Mouse (Mus musculus): ENCODE measurements around the gene Maml2. TPM values are rescaled to one million over a fixed set of nuclear protein-coding genes. Genes with fewer than 3 reads are reported as not detected.

The Maml2 gene
- polyA plus RNA-seq, 1 experiment, result 1.3 TPM

DNA sequence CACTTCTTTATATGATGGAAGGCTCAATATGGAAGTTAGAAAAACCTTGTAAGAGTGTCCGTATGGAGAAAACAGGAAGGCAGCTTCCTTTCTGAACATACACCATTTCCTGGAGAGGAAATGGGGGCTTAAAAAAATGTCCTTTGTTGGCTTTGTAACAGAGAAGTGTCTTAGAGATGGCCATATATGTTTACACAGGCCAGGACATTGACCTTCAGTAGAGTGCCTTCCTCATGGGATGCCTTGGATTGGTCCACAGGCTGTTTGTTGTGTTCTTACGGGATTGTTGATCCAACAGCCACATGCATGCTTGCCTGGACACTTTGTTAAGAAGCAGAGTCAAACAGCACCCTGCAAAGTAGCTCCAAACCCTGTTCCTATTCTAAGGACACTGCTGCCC lies 220.3 kb downstream of the Maml2 start:
- no peak overlapping the region for H3ac ChIP-seq (ENCODE audit: control insufficient read depth, insufficient read length)
- TF ChIP-seq MYOG (IDR thresholded peaks at IDR 0.05; ENCODE audit: control insufficient read depth in 1 of 3, insufficient read depth in 1 of 3, insufficient read length in 2 of 3, low read depth in 2 of 3) (no peak), TCF12 (IDR thresholded peaks at IDR 0.05; ENCODE audit: insufficient read depth, poor library complexity, severe bottlenecking) (no peak)
- H3K4me3 ChIP-seq, result no peak overlapping the region
- no peaks in the 10 kb centered on the region for H3K79me2 ChIP-seq (ENCODE audit: control insufficient read depth, insufficient read depth)
- H3K27me3 ChIP-seq (ENCODE audit: control insufficient read depth, insufficient read depth, insufficient read length), result no peaks in the 10 kb centered on the region
- no peaks in the 10 kb centered on the region for H3K36me3 ChIP-seq (ENCODE audit: control insufficient read depth, insufficient read depth)
- no peak overlapping the region for H3K4me2 ChIP-seq (ENCODE audit: low read depth)

DNA sequence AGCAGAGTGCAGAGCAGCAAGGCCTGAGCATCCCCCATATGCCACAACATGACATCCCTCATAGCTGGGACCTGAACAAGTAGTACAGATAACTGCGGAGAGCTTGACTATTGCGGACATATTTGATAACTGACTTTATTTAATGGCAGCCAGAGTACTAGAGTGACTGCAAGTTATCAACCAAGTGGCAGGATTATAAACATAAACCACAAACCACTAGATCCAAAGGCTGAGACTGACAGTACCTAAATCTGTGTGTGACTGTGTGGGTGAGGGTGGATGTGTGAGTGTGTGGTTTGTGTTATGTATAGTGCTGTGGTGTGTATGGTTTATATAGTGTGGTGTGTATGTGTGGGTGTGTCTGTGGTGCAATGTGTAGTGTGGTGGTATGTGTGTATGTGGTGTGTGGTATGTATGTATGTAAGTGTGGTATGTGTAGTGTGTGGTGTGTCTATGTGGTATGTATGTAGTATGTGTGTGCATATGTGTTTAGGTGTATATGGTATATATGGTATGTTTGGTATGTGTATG lies 220.7 kb downstream of the Maml2 start:
- H3K36me3 ChIP-seq (ENCODE audit: control insufficient read depth, insufficient read depth), result no peaks in the 10 kb centered on the region
- no peaks in the 10 kb centered on the region for H3K27me3 ChIP-seq (ENCODE audit: control insufficient read depth, insufficient read depth, insufficient read length)
- H3K79me2 ChIP-seq (ENCODE audit: control insufficient read depth, insufficient read depth), result no peaks in the 10 kb centered on the region
- TF ChIP-seq REST (IDR thresholded peaks at IDR 0.05; ENCODE audit: insufficient read depth, insufficient read length), result no peak
- TF ChIP-seq E2F4 (IDR thresholded peaks at IDR 0.05; ENCODE audit: insufficient read depth), result no peak
- no peak for TF ChIP-seq POLR2A (IDR thresholded peaks at IDR 0.05; ENCODE audit: insufficient read length, low read depth)
- TF ChIP-seq MAX (IDR thresholded peaks at IDR 0.05; ENCODE audit: low read depth), result no peak
- TF ChIP-seq MYOG (IDR thresholded peaks at IDR 0.05; ENCODE audit: control insufficient read depth in 1 of 3, insufficient read depth in 1 of 3, insufficient read length in 2 of 3, low read depth in 2 of 3), result no peak
- no peak for TF ChIP-seq POLR2AphosphoS2 (IDR thresholded peaks at IDR 0.05; ENCODE audit: insufficient read length, low read depth)
- TF ChIP-seq MYOD1 (IDR thresholded peaks at IDR 0.05; ENCODE audit: control insufficient read depth in 1 of 3, insufficient read length in 2 of 3, low read depth in 2 of 3), result no peak
- TF ChIP-seq USF1 (IDR thresholded peaks at IDR 0.05; ENCODE audit: low read depth), result no peak
- no peak for TF ChIP-seq SRF (IDR thresholded peaks at IDR 0.05; ENCODE audit: control insufficient read depth, insufficient read length, low read depth)
- TF ChIP-seq TCF3 (IDR thresholded peaks at IDR 0.05; ENCODE audit: insufficient read length, low read depth), result no peak
- no peak overlapping the region for H3ac ChIP-seq (ENCODE audit: control insufficient read depth, insufficient read length)
- no peak overlapping the region for H3K4me2 ChIP-seq (ENCODE audit: low read depth)
- H3K4me3 ChIP-seq, result no peak overlapping the region

DNA sequence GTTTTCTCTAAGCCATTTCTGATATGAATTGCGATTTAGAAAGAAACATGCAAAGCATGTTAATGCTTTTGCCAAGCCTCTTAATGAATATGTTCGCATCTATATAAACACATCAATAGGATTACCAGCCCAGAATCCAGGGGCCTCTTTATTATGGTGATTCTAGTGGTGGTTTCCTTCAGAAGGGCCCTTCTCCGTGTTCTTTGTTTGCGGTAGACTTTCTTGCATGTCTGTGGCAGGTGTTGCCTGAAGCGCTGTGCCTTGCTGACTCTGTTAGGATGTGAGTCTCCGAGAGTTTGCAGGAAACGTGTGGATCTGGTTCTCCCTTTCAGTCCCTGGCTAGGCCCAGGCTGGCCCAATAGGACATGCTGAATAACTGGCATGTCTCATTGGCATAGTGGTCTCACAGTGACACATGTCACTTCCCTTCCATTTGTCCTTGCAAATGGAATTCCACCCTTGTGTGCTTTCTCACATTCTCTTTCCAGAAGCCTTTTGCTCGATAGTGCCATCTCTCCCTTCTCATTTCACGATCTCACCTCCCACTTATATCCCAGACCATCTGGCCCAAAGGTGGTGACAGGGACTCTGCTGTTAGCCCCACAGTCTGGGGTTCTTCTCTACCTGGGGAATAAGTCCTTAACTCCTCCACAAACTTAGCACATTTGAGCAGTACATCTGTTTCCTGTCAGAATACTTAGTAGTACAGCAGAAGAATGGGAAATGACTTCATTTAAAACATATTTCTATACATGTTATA lies 224.5 kb downstream of the Maml2 start:
- Histone ChIP-seq H3K79me2 (ENCODE audit: control insufficient read depth, insufficient read depth) (no peaks in the 10 kb centered on the region), H3K4me3 (no peak overlapping the region), H3K4me2 (ENCODE audit: low read depth) (no peak overlapping the region), H3K36me3 (ENCODE audit: control insufficient read depth, insufficient read depth) (no peaks in the 10 kb centered on the region), H3K27me3 (ENCODE audit: control insufficient read depth, insufficient read depth, insufficient read length) (no peaks in the 10 kb centered on the region), H3ac (ENCODE audit: control insufficient read depth, insufficient read length) (no peak overlapping the region)
- TF ChIP-seq MAX (IDR thresholded peaks at IDR 0.05; ENCODE audit: low read depth) (no peak), SRF (IDR thresholded peaks at IDR 0.05; ENCODE audit: control insufficient read depth, insufficient read length, low read depth) (no peak)

DNA sequence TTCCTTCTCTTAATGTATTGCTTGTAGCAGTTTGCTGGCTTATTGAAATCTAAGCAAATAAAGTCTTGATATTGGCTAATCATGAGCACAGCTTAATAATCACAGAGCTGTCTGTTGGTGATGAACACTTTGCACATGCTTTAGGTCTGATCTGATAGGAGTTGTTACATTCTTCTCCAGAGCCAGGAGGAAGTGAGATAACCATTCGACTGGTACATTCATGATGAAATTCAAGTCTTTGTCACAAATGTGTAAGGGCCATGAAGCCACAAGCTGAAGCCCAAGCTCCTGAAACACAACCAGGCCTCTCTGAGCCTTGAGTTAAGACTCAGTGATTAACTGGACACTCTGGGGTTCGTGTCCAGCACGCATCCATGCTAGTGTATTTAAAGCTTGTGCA lies 225.3 kb downstream of the Maml2 start:
- H3K27me3 ChIP-seq (ENCODE audit: control insufficient read depth, insufficient read depth, insufficient read length), result no peaks in the 10 kb centered on the region
- H3K4me2 ChIP-seq (ENCODE audit: low read depth), result no peak overlapping the region
- no peaks in the 10 kb centered on the region for H3K79me2 ChIP-seq (ENCODE audit: control insufficient read depth, insufficient read depth)
- no peaks in the 10 kb centered on the region for H3K36me3 ChIP-seq (ENCODE audit: control insufficient read depth, insufficient read depth)
- no peak for TF ChIP-seq MYOG (IDR thresholded peaks at IDR 0.05; ENCODE audit: control insufficient read depth in 1 of 3, insufficient read depth in 1 of 3, insufficient read length in 2 of 3, low read depth in 2 of 3)
- no peak for TF ChIP-seq USF1 (IDR thresholded peaks at IDR 0.05; ENCODE audit: low read depth)
- TF ChIP-seq REST (IDR thresholded peaks at IDR 0.05; ENCODE audit: insufficient read depth, insufficient read length), result no peak
- TF ChIP-seq TCF12 (IDR thresholded peaks at IDR 0.05; ENCODE audit: insufficient read depth, poor library complexity, severe bottlenecking), result no peak
- TF ChIP-seq SRF (IDR thresholded peaks at IDR 0.05; ENCODE audit: control insufficient read depth, insufficient read length, low read depth), result no peak
- no peak for TF ChIP-seq MYOD1 (IDR thresholded peaks at IDR 0.05; ENCODE audit: control insufficient read depth in 1 of 3, insufficient read length in 2 of 3, low read depth in 2 of 3)
- H3K4me3 ChIP-seq, result no peak overlapping the region
- H3ac ChIP-seq (ENCODE audit: control insufficient read depth, insufficient read length), result no peak overlapping the region

DNA sequence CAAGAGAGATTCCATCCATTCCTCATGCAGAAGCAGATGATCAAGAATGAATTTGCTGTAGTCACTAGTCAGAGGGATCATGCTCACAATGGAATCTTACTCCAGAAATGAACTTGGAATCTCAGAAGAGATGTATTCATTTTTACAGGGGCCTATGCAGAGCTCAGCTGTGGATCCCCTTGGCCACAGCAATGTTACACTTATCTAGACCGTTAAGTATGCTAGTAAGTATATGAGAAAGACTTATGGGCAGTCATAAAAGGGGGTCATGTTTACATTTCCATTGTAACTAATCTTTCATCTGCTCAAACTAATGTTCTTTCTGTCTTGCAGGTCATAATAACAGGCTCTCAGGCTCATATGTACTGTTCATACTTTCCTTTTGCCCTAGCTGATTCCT lies 227.3 kb downstream of the Maml2 start:
- TF ChIP-seq SRF (IDR thresholded peaks at IDR 0.05; ENCODE audit: control insufficient read depth, insufficient read length, low read depth) (no peak), POLR2A (IDR thresholded peaks at IDR 0.05; ENCODE audit: insufficient read length, low read depth) (no peak), POLR2AphosphoS2 (IDR thresholded peaks at IDR 0.05; ENCODE audit: insufficient read length, low read depth) (no peak), MAX (IDR thresholded peaks at IDR 0.05; ENCODE audit: low read depth) (no peak), USF1 (IDR thresholded peaks at IDR 0.05; ENCODE audit: low read depth) (no peak), TCF12 (IDR thresholded peaks at IDR 0.05; ENCODE audit: insufficient read depth, poor library complexity, severe bottlenecking) (no peak), REST (IDR thresholded peaks at IDR 0.05; ENCODE audit: insufficient read depth, insufficient read length) (no peak), MYOG (IDR thresholded peaks at IDR 0.05; ENCODE audit: control insufficient read depth in 1 of 3, insufficient read depth in 1 of 3, insufficient read length in 2 of 3, low read depth in 2 of 3) (no peak), MYOD1 (IDR thresholded peaks at IDR 0.05; ENCODE audit: control insufficient read depth in 1 of 3, insufficient read length in 2 of 3, low read depth in 2 of 3) (no peak), TCF3 (IDR thresholded peaks at IDR 0.05; ENCODE audit: insufficient read length, low read depth) (no peak), CEBPB (IDR thresholded peaks at IDR 0.05; ENCODE audit: insufficient read depth, poor library complexity, severe bottlenecking) (no peak)
- Histone ChIP-seq H3ac (ENCODE audit: control insufficient read depth, insufficient read length) (no peak overlapping the region), H3K4me3 (no peak overlapping the region), H3K36me3 (ENCODE audit: control insufficient read depth, insufficient read depth) (no peaks in the 10 kb centered on the region), H3K4me2 (ENCODE audit: low read depth) (no peak overlapping the region), H3K79me2 (ENCODE audit: control insufficient read depth, insufficient read depth) (no peaks in the 10 kb centered on the region), H3K27me3 (ENCODE audit: control insufficient read depth, insufficient read depth, insufficient read length) (no peaks in the 10 kb centered on the region)
